Mouse (Mus musculus) spleen, postnatal 14 days (tissue): Measurements from ENCODE around the gene Stx19.

ENCODE experiments used
- DNase-seq, 2 experiments: peaks; one replicate each; pipeline ENCODE4 v3.0.0; 2021 to 2022; ENCODE audit warnings: low spot score in 2 of 2

Stx19 gene

DNA sequence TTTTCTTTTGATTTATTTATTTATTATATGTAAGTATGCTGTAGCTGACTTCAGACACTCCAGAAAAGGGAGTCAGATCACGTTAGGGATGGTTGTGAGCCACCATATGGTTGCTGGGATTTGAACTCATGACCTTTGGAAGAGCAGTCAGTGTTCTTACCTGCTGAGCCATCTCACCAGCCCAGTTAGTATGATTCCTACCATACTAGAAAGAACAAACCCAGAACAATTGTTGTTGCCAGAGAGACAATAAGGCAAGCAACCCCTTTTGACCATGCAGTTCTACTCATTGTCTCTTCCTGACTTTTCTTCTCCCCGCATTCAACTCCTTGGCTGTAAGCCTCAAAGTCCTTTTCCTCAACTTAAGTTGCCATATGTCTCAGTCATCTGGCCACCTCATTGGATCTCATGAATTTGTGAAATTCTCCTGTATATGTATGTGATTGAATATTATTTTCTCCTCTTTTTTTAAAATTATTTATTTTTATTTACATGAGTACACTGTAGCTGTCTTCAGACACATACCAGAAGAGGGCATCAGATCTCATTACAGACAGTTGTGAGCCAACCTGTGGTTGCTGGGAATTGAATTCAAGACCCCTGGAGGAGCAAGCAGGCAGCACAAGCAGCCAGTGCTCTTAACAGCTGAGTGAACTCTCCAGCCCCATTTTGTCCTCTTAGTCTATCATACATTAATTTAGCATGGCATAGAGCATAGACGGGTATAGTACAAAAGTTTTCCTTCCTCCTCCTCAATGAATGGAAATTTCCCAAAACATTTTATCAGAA is 38.2 kb downstream of the Stx19 start:
- no peak for DNase-seq

DNA sequence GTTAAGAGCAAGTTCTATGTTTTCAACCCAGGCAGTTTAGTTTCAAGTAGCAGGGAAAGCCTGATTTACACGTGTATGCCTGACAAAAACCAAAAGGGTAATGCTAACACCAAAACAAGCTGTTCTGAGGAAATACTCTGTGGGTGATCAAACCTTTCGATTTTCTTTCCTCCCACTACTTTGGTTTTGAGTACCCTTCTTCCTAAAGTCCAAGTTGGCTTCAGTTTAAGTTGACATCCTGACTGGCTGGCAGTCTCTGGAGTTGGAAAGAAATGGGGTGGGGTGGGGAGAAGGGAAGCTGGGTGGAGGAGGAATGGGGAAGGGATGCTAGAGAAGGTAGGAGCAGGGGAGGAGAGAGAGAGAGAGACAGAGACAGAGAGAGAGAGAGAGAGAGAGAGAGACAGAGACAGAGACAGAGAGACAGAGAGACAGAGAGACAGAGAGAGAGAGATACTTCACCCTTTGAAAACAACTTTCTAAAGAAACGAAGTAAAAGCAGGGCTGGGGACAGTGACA is 39.2 kb downstream of the Stx19 start:
- no peak for DNase-seq

DNA sequence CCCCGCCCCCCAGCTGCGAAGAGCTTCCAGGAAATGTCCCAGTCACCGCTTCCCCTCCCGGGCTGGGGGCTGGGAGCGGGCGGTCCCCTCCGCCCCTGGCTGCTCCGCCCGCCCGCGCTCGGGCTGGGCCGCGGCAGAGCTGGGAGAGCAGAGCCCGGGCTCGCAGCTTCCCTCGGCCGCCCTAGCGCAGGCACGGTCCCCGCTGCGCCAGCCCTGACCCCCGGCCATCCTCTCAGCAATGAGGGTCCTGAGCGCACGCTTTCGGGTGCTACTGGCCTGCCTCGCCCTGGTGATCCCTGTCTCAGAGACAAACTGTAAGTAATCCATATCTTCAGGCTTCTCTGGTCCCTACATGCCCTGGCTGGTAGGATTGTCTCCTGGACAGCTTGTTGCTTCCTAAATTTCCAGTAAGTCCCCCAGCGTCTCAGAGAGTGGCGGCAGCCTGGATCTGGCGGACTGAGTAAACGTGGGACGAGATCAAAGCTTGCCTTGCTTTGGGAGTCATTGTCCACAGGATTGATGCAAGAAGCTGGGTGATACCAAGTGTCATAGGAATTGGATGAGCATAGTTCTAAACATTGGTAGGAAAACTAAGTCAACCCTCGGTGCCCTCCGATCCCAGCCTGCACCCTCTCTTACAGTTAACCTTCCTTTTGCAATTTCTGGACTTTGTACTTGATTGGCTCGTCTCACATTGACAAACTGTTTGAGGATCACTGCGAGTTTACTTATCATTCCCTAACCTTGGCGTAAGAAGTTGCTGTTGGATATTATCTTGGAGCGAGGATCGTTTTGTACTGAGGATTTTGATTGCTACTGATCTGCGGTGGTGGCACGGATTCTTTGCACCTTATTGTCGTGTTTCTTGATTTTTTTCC is 40.0 kb downstream of the Stx19 start, which contains the start of gene Pros1:
Gene Pros1 (plus strand): TSS at position 117 of the 878 bp plus-strand sequence.
- peak; percentile 3 to 7 for DNase-seq

DNA sequence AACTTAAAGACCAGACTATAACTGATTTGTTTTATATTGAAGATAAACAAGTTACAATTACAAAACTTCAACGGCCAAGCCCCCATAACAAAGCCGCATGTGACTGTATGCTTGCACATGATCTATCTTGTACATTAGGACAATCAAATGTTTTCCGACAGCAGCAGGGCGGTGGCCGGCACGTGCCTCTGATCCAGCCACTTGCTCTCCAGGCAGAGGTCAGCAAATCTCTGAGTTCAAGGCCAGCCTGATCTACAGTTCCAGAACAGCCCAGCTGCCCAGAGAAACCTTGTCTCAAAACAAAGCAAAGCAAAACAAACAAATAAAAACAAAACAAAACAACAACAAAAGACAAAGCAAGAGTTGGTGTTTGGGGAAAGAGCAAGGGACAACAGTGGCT is 40.9 kb downstream of the Stx19 start:
- no peak for DNase-seq

DNA sequence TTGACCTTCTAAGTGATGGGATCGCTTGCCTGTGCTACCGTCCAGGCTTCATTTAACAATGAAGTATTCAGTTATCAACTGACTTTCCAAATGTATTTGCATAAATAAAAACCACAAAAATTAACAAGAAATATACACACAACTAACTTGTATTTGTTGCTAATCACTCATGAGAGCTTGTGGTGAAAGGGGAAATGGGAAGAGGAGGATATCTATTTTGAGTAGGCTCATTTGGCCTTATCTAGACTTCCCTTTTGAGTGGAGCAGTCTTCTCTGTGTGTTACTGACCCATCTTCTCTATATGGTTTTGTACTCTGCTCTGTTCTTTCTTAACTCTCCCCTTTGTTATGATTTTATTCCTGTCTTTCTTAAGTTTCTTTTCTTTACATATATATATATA is 41.8 kb downstream of the Stx19 start:
- no peak for DNase-seq

DNA sequence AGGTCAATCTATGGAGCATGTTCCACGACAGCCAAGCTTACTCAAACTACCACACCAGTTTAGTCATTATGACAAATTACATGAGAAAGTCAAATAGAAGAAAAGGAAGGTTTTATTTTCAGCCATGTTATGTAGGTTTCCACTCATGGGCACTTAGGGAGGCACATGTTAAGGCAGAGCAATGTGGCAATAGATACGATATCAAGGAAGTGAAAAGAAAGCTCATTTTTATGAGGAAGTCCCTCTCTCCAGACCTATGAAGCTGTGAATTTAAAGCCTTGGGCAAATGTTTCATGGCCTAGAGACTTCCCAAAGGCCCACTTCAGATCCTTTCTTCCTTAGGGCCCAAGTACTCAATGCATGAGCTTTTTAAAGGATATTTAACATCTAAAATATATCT is 43.0 kb downstream of the Stx19 start:
- no peak for DNase-seq

DNA sequence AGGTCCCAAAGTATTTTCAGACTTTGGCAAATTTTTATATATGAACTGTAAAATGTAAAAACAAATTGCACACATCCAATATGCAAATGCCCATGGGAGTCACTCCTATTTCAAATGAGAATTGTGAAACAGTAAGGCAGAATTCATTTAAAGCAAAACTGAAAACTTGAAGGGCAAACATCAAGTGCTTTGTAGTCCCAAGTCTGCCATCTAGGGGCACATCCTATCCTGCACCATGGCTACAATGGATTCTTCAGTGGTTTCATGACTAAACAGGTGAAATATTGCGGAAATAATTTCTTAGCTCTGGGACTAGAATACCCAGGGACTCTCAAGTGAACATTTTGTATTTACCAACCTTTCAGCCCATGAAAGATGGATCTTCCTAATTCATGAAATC is 43.5 kb downstream of the Stx19 start:
- no peak for DNase-seq

DNA sequence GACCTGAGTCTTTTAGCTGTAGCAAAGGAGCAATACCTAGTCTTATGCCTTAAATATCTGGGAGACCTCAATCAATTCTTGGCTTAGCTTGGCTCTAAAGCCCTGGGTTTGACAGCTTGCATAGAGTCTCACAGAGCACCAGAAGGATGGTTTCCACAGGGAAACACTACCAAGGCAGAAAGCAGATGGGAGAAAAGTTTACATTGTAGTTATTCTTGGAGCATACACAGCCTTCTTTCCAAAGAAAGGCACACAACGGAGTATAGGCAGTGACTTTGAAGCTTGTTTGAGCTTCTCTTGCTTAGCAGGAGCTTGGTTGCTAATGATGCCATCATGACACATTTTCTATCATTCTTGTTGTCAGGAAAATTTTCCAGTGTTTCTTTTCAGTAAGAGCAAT is 45.7 kb downstream of the Stx19 start:
- DNase-seq, result no peak

DNA sequence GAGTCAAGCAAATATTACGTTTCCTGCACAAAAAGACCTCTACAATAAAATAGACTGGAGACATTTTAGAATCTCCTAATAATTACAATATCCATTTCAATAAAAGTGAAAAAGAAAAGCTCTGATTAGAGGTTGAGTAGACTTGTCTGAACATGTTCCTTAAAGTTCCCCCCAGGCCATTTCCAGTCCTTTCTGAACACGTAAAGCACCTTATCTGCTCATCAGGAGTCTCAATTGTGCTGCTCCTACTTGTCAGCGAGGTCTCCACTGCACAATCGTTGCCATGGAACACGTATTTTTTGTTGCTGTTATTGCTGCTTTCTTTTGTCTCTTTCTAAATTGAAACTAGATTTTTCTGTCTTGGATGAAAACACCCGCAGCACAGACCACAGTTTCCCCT is 47.0 kb downstream of the Stx19 start:
- no peak for DNase-seq

DNA sequence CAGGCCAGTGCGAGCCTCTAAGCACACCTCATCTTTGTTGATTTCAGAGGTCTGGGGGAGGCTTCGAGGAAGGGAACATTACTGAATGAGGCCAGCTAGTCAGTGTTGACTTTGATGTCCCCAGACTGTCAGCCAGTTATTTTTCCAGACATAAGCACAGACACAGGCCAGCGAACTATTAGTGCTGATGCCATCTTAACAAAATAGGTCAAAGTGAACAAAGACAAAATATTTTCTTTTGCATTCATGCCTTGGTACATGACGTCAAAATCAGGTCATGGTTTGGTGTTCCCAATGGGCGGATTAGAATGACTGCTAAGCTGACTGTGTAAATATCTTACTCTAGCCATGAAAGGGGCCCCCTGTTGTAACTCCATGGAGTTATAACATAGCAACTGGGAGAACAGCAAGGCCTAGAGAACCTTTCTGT is 58.2 kb downstream of the Stx19 start:
- DNase-seq, result no peak

DNA sequence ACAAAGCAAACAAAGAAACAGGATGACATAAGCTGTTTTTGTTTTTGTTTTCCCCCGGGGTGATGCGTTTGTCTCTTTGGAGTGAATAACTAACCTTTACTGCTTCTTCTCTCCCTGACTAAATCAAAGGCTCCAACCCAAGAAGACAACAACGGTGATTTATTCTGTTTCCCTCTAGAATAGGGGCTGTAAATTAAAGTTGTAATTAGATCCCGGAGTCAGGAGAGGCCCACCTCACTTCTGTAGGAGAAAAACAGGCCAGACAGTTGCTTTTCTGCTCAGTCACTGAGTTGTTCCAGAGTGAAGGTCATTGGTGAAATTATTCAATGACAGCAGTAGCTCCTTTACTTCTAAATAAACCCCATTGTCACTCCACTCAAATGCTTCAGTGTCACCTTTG is 58.7 kb downstream of the Stx19 start:
- no peak for DNase-seq
